Mouse (Mus musculus) left cerebral cortex, postnatal 10 days (tissue): ENCODE measurements around the gene Art3. TPM values are rescaled to one million over a fixed set of nuclear protein-coding genes. Genes with fewer than 3 reads are reported as not detected.

Source experiments
- DNase-seq, 2 experiments: peaks; one replicate each; pipeline ENCODE4 v3.0.0; 2021 to 2022; ENCODE audit warnings: low spot score in 2 of 2, mixed read lengths in 1 of 2; ENCODE audit errors: extremely low spot score in 1 of 2
- intact Hi-C: fragments of 180-260 bp; cut with DNase I; formaldehyde crosslinking; loops from one replicate; pipeline ENCODE4 v1.15.1; 2025
- microRNA-seq: library from miRNA; unstranded; fragments of <30 nt; microRNA quantifications from one replicate; pipeline ENCODE4 v1.2.0, GENCODE M21; 2022
- total RNA-seq, 2 experiments: library from RNA; stranded (reverse); gene quantifications; 2 replicates each; pipeline ENCODE4 v1.2.3; 2021

Gene Art3
- total RNA-seq, 2 experiments from 2014 or later = 7.6 to 9.5 TPM

DNA sequence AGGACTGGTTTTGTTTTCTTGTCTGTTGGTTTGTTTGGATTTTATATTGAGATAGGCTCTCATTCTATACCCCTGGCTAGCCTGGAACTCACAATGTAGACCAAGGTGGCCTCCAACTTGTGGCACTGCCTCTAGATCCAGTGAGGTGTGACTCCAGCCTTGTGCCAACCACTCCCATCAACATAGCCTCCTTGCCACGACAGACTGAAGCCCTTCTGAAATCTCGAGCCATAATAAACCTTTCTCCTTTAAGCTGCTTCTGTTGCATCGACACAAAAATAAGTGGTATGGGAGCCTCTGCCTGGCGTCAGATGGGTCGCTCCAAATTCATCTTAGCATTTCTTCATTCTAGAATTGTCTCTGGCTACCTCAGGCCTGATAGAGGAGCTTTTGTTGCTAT lies 115.1 kb downstream of the Art3 start:
- no peak for DNase-seq
- intact Hi-C loops = no loop called here

- intact Hi-C loops = no loop called here
- no peak for DNase-seq
Measured at GRCm38 (mm10) chr5:92452876-92453275, 121.2 kb downstream of the Art3 start.

- no peak for DNase-seq
- intact Hi-C loops = no loop called here
Measured at GRCm38 (mm10) chr5:92457410-92457809, 125.8 kb downstream of the Art3 start.

DNA sequence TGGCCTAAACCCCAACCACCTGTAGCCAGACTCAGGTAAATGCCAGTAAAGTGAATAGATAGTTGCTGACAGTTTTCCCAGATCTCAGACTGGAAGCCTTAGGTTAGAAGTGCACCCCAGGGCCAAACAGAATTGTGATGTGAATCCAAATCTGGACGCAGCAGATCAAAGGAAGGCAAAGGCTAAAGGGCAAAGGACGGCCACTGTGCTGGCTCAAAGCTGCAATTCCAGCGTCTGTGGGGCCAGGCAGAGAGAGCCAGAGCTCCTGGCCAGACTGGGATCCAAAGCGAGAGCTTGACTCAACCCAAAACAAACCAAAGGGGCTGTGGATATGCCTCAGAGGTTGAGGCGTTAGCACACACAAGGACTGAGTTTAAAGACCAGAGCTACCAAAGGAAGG lies 127.1 kb downstream of the Art3 start:
- no peak for DNase-seq
- intact Hi-C loops = no loop called here

DNA sequence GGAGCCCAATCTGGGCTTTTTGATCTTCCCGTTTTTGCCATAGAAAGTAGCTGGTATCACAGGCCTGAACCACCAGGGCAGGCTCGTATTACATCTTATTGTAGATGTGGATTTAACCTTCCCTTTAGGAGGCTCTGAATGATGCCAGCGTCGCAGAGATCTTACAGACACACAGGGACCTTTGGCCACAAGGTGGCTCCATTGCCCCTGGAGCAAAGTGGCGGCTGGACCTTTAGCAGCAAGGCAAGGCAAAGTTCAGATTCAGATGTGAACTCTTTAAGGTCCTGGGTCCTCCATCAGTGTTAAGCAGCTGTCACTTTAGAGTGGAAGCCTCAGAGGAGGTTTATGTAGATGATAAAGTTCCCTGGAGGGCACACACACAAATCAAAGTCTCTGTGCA lies 129.7 kb downstream of the Art3 start:
- intact Hi-C loops = loop anchor here (5.0 kb wide), 2 partner anchors 141 to 196 kb away; partner anchors contain the start of gene Stbd1
- peak; percentile 20 to 67 for DNase-seq

Small RNA genes lying within 50 kb of the gene (microRNA-seq; reads per million reads assigned to microRNA genes)
- not detected for gene Mir6415

Other genes starting within 250 kb of the Art3 start
- 100 to 1,000 TPM; 177 to 178 TPM for gene G3bp2, start 248.1 kb upstream of the Art3 start, total RNA-seq
- gene Uso1, start 193.9 kb upstream of the Art3 start, total RNA-seq = 10 to 100 TPM; 59.2 to 61.9 TPM
- not detected for gene U90926, start 116.4 kb upstream of the Art3 start, total RNA-seq
- under 1 TPM; 0.47 to 0.66 TPM for gene Ppef2, start 75.5 kb upstream of the Art3 start, total RNA-seq
- 10 to 100 TPM; 15.6 to 22.2 TPM for gene Naaa, start 53.7 kb upstream of the Art3 start, total RNA-seq
- 10 to 100 TPM; 20.5 to 25.3 TPM for gene Sdad1, start 21.3 kb upstream of the Art3 start, total RNA-seq
- gene Cxcl9, start 3.7 kb upstream of the Art3 start, total RNA-seq = not detected
- gene Cxcl10, start 17.1 kb downstream of the Art3 start, total RNA-seq = not detected
- gene Nup54, start 103.4 kb downstream of the Art3 start, total RNA-seq = 10 to 100 TPM; 38.0 to 41.7 TPM
- gene Scarb2, start 175.0 kb downstream of the Art3 start, total RNA-seq = 10 to 100 TPM; 90.0 to 92.6 TPM
- under 1 TPM in 1 of 2 experiments, not detected in 1; 0.55 TPM for gene Fam47e, start 223.2 kb downstream of the Art3 start, total RNA-seq